ENCODE assay signal across 9 mouse cellular contexts in the genomic region with DNA sequence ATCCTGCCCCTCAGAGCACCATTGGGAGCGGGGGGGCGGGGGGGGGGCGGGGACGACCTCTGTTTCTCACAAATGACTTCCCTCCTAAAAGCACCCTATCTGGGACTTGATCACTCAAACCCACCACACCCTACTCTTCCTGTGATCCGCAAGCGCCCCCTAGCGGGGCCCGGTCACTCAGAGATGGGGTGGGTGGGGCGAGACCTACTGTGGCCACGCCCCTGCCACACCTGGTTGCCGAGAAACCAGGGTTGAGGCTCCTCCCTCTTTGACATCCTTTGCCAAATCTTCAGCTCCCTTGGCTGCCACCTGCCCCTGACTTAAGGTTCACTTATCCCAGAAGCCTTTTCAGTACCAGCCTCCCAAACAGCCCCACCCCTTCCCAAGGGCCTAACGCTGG. TPM values are rescaled to one million over a fixed set of nuclear protein-coding genes. Genes with fewer than 3 reads are reported as not detected.
A peak's percentile ranks its signal among the peaks of the same experiment; 100 is the strongest.
DNase-seq lines count a peak whose midpoint lies in the region; ATAC-seq lines count a peak whose summit lies in the region.
"Had no signal": no experiment of that assay in that cellular context is flagged by ENCODE, and none has a peak within 500 bp of the region (broad histone marks: within the 10 kb centered on the region; RNA-seq: fewer than 3 reads in every experiment).

No protein-coding gene starts in this region.

- H3K9me3 ChIP-seq in erythroblast, embryonic 14.5 days (ENCODE audit: control insufficient read depth, low read length): peaks cover 5% of the 10 kb centered on the region
- no peaks in the 10 kb centered on the region for H3K9me3 ChIP-seq in embryonic facial prominence, embryonic 13.5 days
- no peaks in the 10 kb centered on the region for H3K9me3 ChIP-seq in intestine, embryonic 14.5 days (ENCODE audit: control insufficient read depth, low read length)
- no peaks in the 10 kb centered on the region for H3K9me3 ChIP-seq in limb, embryonic 12.5 days
- no peaks in the 10 kb centered on the region; the same call in 1 of the 2 replicates for H3K9me3 ChIP-seq in midbrain, embryonic 13.5 days
- no peaks in the 10 kb centered on the region for H3K9me3 ChIP-seq in stomach, embryonic 14.5 days (ENCODE audit: control insufficient read depth, low read depth, low read length)

- H3K4me2 ChIP-seq in embryonic facial prominence, embryonic 13.5 days: peak overlapping the region; percentile 99; the same call in 1 of the 2 replicates
- H3K4me2 ChIP-seq in intestine, embryonic 14.5 days (ENCODE audit: low read length): no peak overlapping the region
- peak overlapping the region; percentile 97; the same call in 1 of the 2 replicates for H3K4me2 ChIP-seq in limb, embryonic 12.5 days
- peak overlapping the region; percentile 73; the same call in 1 of the 2 replicates for H3K4me2 ChIP-seq in midbrain, embryonic 13.5 days (replicated peaks)
- H3K4me2 ChIP-seq in stomach, embryonic 14.5 days (replicated peaks; ENCODE audit: low read depth, low read length): peak overlapping the region; percentile 100

- H3K36me3 ChIP-seq in erythroblast, embryonic 14.5 days (ENCODE audit: control insufficient read depth): no peaks in the 10 kb centered on the region
- no peaks in the 10 kb centered on the region for H3K36me3 ChIP-seq in embryonic facial prominence, embryonic 13.5 days
- H3K36me3 ChIP-seq in intestine, embryonic 14.5 days (ENCODE audit: control insufficient read depth, insufficient read depth, low read length): no peaks in the 10 kb centered on the region
- H3K36me3 ChIP-seq in limb, embryonic 12.5 days: no peaks in the 10 kb centered on the region
- no peaks in the 10 kb centered on the region for H3K36me3 ChIP-seq in midbrain, embryonic 13.5 days
- no peaks in the 10 kb centered on the region for H3K36me3 ChIP-seq in stomach, embryonic 14.5 days (ENCODE audit: control insufficient read depth, insufficient read depth, low read length)
- H3K36me3 ChIP-seq: G1E had no signal

- no peak for ATAC-seq in erythroblast, adult 5-6 weeks (replicated peaks; ENCODE audit: low FRiP score, poor library complexity, severe bottlenecking)
- no peak for ATAC-seq in embryonic facial prominence, embryonic 13.5 days (ENCODE audit: insufficient number of reproducible peaks, insufficient read depth, low FRiP score, low TSS enrichment, low read depth)
- no peak for ATAC-seq in intestine, embryonic 14.5 days (replicated peaks; ENCODE audit: low FRiP score, low TSS enrichment, low read depth)
- no peak for ATAC-seq in limb, embryonic 12.5 days (ENCODE audit: insufficient number of reproducible peaks, insufficient read depth, low FRiP score, low TSS enrichment, low read depth)
- ATAC-seq in midbrain, embryonic 13.5 days: no peak
- ATAC-seq in stomach, embryonic 14.5 days (ENCODE audit: insufficient number of reproducible peaks, insufficient read depth, low FRiP score, low read depth): no peak

- no peak overlapping the region for H3K27ac ChIP-seq in embryonic facial prominence, embryonic 13.5 days
- H3K27ac ChIP-seq in intestine, embryonic 14.5 days (ENCODE audit: low read depth): no peak overlapping the region
- no peak overlapping the region for H3K27ac ChIP-seq in limb, embryonic 12.5 days
- no peak overlapping the region for H3K27ac ChIP-seq in midbrain, embryonic 13.5 days
- no peak overlapping the region for H3K27ac ChIP-seq in stomach, embryonic 14.5 days (ENCODE audit: low read length)

- no peak overlapping the region for H3K9ac ChIP-seq in embryonic facial prominence, embryonic 13.5 days
- no peak overlapping the region for H3K9ac ChIP-seq in intestine, embryonic 14.5 days (ENCODE audit: low read length)
- no peak overlapping the region for H3K9ac ChIP-seq in limb, embryonic 12.5 days (replicated peaks)
- H3K9ac ChIP-seq in midbrain, embryonic 13.5 days (replicated peaks): no peak overlapping the region
- no peak overlapping the region for H3K9ac ChIP-seq in stomach, embryonic 14.5 days (replicated peaks; ENCODE audit: low read depth, low read length)

- WGBS in embryonic facial prominence, embryonic 13.5 days: 6% methylated on average over 12 of the region's 12 CpGs
- 6% methylated on average over 12 of the region's 12 CpGs for whole genome bisulfite sequencing in intestine, embryonic 14.5 days
- 6% methylated on average over 12 of the region's 12 CpGs for WGBS in limb, embryonic 12.5 days
- WGBS in midbrain, embryonic 13.5 days: 6% methylated on average over 12 of the region's 12 CpGs
- 7% methylated on average over 12 of the region's 12 CpGs for WGBS in stomach, embryonic 14.5 days

- H3K4me1 ChIP-seq in erythroblast, embryonic 14.5 days (ENCODE audit: control insufficient read depth): peaks cover 74% of the 10 kb centered on the region
- peaks cover 55% of the 10 kb centered on the region for H3K4me1 ChIP-seq in embryonic facial prominence, embryonic 13.5 days
- H3K4me1 ChIP-seq in intestine, embryonic 14.5 days (replicated peaks; ENCODE audit: control insufficient read depth, insufficient read depth, low read length): peaks cover 24% of the 10 kb centered on the region
- peaks cover 74% of the 10 kb centered on the region for H3K4me1 ChIP-seq in limb, embryonic 12.5 days (replicated peaks)
- H3K4me1 ChIP-seq in midbrain, embryonic 13.5 days (replicated peaks): peaks cover 29% of the 10 kb centered on the region
- peaks cover 21% of the 10 kb centered on the region; the same call in 1 of the 2 replicates for H3K4me1 ChIP-seq in stomach, embryonic 14.5 days (ENCODE audit: control insufficient read depth, insufficient read depth, low read length)

- DNase-seq in adrenal gland, postnatal 10 days: peak; percentile 85
- DNase-seq in intestine, embryonic 14.5 days (ENCODE audit: low spot score): peak; percentile 81

- peaks cover 49% of the 10 kb centered on the region for H3K27me3 ChIP-seq in erythroblast, embryonic 14.5 days (ENCODE audit: control insufficient read depth)
- peaks cover 66% of the 10 kb centered on the region for H3K27me3 ChIP-seq in embryonic facial prominence, embryonic 13.5 days
- peaks cover 42% of the 10 kb centered on the region for H3K27me3 ChIP-seq in intestine, embryonic 14.5 days (replicated peaks; ENCODE audit: control insufficient read depth, insufficient read depth, low read length)
- H3K27me3 ChIP-seq in limb, embryonic 12.5 days: peaks cover 50% of the 10 kb centered on the region
- peaks cover 84% of the 10 kb centered on the region for H3K27me3 ChIP-seq in midbrain, embryonic 13.5 days
- peaks cover 21% of the 10 kb centered on the region for H3K27me3 ChIP-seq in stomach, embryonic 14.5 days (ENCODE audit: control insufficient read depth, insufficient read depth, low read length)

- peak overlapping the region; percentile 4 for H3K4me3 ChIP-seq in erythroblast, embryonic 14.5 days (replicated peaks)
- H3K4me3 ChIP-seq in embryonic facial prominence, embryonic 13.5 days: no peak overlapping the region; the same call in 1 of the 2 replicates
- H3K4me3 ChIP-seq in intestine, embryonic 14.5 days (ENCODE audit: low read depth, low read length): no peak overlapping the region
- no peak overlapping the region for H3K4me3 ChIP-seq in limb, embryonic 12.5 days (replicated peaks)
- no peak overlapping the region; the same call in 1 of the 2 replicates for H3K4me3 ChIP-seq in midbrain, embryonic 13.5 days (replicated peaks)
- no peak overlapping the region for H3K4me3 ChIP-seq in stomach, embryonic 14.5 days (ENCODE audit: low read depth, low read length)

RNA-seq across cellular contexts. Expression of a gene that starts 0.8 kb away (rescaled TPM):
- polyA plus RNA-seq in erythroblast, embryonic 14.5 days (2012): 1.4 and 2.2 TPM in 2 replicates
- not detected in 2 replicates for total RNA-seq in erythroblast, adult 5-6 weeks (2015; ENCODE audit: low replicate concordance)
- total RNA-seq in erythroblast, adult 5-6 weeks (2017; ENCODE audit: low replicate concordance): 0.51 TPM in 1 of 2 replicates, not detected in the other
- total RNA-seq in adrenal gland, postnatal 10 days (2021): 1 to 10 TPM; 5.9 to 6.3 TPM
- 17.7 and 18.4 TPM in 2 replicates for polyA plus RNA-seq in embryonic facial prominence, embryonic 13.5 days (2015; fragmentation: Nextera tagmentation; extraction: Ambion mirVana)
- polyA plus RNA-seq in intestine, embryonic 14.5 days (2014; fragmentation: Nextera tagmentation; extraction: Ambion mirVana): 13.5 and 15.6 TPM in 2 replicates
- 18.9 and 19.6 TPM in 2 replicates for polyA plus RNA-seq in limb, embryonic 12.5 days (2016; fragmentation: Nextera tagmentation; extraction: Ambion mirVana)
- 2.9 and 4.0 TPM in 2 replicates for polyA plus RNA-seq in midbrain, embryonic 13.5 days (2015; fragmentation: Nextera tagmentation; extraction: Ambion mirVana)
- 14.1 and 14.4 TPM in 2 replicates for polyA plus RNA-seq in stomach, embryonic 14.5 days (2014; fragmentation: Nextera tagmentation; extraction: Ambion mirVana)
- total RNA-seq: G1E had no signal
- polyA plus RNA-seq: G1E had no signal

RNA-seq across cellular contexts. Expression of a gene that starts 6.4 kb away (rescaled TPM):
- polyA plus RNA-seq in erythroblast, embryonic 14.5 days (2012): 2.7 and 3.2 TPM in 2 replicates
- 0.84 and 5.6 TPM in 2 replicates for total RNA-seq in erythroblast, adult 5-6 weeks (2015; ENCODE audit: low replicate concordance)
- 5.4 and 5.9 TPM in 2 replicates for total RNA-seq in erythroblast, adult 5-6 weeks (2017; ENCODE audit: low replicate concordance)
- total RNA-seq in adrenal gland, postnatal 10 days (2021): 10 to 100 TPM; 27.6 to 34.5 TPM
- 40.5 and 46.5 TPM in 2 replicates for polyA plus RNA-seq in embryonic facial prominence, embryonic 13.5 days (2015; fragmentation: Nextera tagmentation; extraction: Ambion mirVana)
- polyA plus RNA-seq in intestine, embryonic 14.5 days (2014; fragmentation: Nextera tagmentation; extraction: Ambion mirVana): 45.6 and 47.4 TPM in 2 replicates
- polyA plus RNA-seq in limb, embryonic 12.5 days (2016; fragmentation: Nextera tagmentation; extraction: Ambion mirVana): 42.0 and 46.7 TPM in 2 replicates
- 63.7 TPM in 2 replicates for polyA plus RNA-seq in midbrain, embryonic 13.5 days (2015; fragmentation: Nextera tagmentation; extraction: Ambion mirVana)
- polyA plus RNA-seq in stomach, embryonic 14.5 days (2014; fragmentation: Nextera tagmentation; extraction: Ambion mirVana): 40.9 and 46.3 TPM in 2 replicates

RNA-seq across cellular contexts. Expression of a gene that starts 11.9 kb away (rescaled TPM):
- 0.66 and 0.78 TPM in 2 replicates for polyA plus RNA-seq in erythroblast, embryonic 14.5 days (2012)
- not detected in 2 replicates for total RNA-seq in erythroblast, adult 5-6 weeks (2015; ENCODE audit: low replicate concordance)
- not detected in 2 replicates for total RNA-seq in erythroblast, adult 5-6 weeks (2017; ENCODE audit: low replicate concordance)
- under 1 TPM; 0.27 to 0.42 TPM for total RNA-seq in adrenal gland, postnatal 10 days (2021)
- 1.2 and 1.7 TPM in 2 replicates for polyA plus RNA-seq in embryonic facial prominence, embryonic 13.5 days (2015; fragmentation: Nextera tagmentation; extraction: Ambion mirVana)
- polyA plus RNA-seq in intestine, embryonic 14.5 days (2014; fragmentation: Nextera tagmentation; extraction: Ambion mirVana): 1.7 and 2.3 TPM in 2 replicates
- polyA plus RNA-seq in limb, embryonic 12.5 days (2016; fragmentation: Nextera tagmentation; extraction: Ambion mirVana): 0.69 and 1.3 TPM in 2 replicates
- 1.7 and 1.9 TPM in 2 replicates for polyA plus RNA-seq in midbrain, embryonic 13.5 days (2015; fragmentation: Nextera tagmentation; extraction: Ambion mirVana)
- polyA plus RNA-seq in stomach, embryonic 14.5 days (2014; fragmentation: Nextera tagmentation; extraction: Ambion mirVana): 1.1 and 1.6 TPM in 2 replicates

RNA-seq across cellular contexts. Expression of a gene that starts 40.3 kb away (rescaled TPM):
- polyA plus RNA-seq in erythroblast, embryonic 14.5 days (2012): 0.22 and 0.55 TPM in 2 replicates
- total RNA-seq in erythroblast, adult 5-6 weeks (2015; ENCODE audit: low replicate concordance): 0.38 and 1.0 TPM in 2 replicates
- 1.4 and 8.3 TPM in 2 replicates for total RNA-seq in erythroblast, adult 5-6 weeks (2017; ENCODE audit: low replicate concordance)
- 10 to 100 TPM; 16.8 to 24.2 TPM for total RNA-seq in adrenal gland, postnatal 10 days (2021)
- 19.2 and 24.6 TPM in 2 replicates for polyA plus RNA-seq in embryonic facial prominence, embryonic 13.5 days (2015; fragmentation: Nextera tagmentation; extraction: Ambion mirVana)
- 21.2 and 21.3 TPM in 2 replicates for polyA plus RNA-seq in intestine, embryonic 14.5 days (2014; fragmentation: Nextera tagmentation; extraction: Ambion mirVana)
- polyA plus RNA-seq in limb, embryonic 12.5 days (2016; fragmentation: Nextera tagmentation; extraction: Ambion mirVana): 16.5 and 23.1 TPM in 2 replicates
- polyA plus RNA-seq in midbrain, embryonic 13.5 days (2015; fragmentation: Nextera tagmentation; extraction: Ambion mirVana): 15.5 and 18.2 TPM in 2 replicates
- polyA plus RNA-seq in stomach, embryonic 14.5 days (2014; fragmentation: Nextera tagmentation; extraction: Ambion mirVana): 31.3 and 31.7 TPM in 2 replicates

RNA-seq across cellular contexts. Expression of a gene that starts 40.6 kb away (rescaled TPM):
- polyA plus RNA-seq in erythroblast, embryonic 14.5 days (2012): 70.5 and 83.1 TPM in 2 replicates
- 17.7 and 29.7 TPM in 2 replicates for total RNA-seq in erythroblast, adult 5-6 weeks (2015; ENCODE audit: low replicate concordance)
- total RNA-seq in erythroblast, adult 5-6 weeks (2017; ENCODE audit: low replicate concordance): 21.3 and 29.1 TPM in 2 replicates
- total RNA-seq in adrenal gland, postnatal 10 days (2021): 100 to 1,000 TPM; 432 to 465 TPM
- polyA plus RNA-seq in embryonic facial prominence, embryonic 13.5 days (2015; fragmentation: Nextera tagmentation; extraction: Ambion mirVana): 397 and 420 TPM in 2 replicates
- 494 and 522 TPM in 2 replicates for polyA plus RNA-seq in intestine, embryonic 14.5 days (2014; fragmentation: Nextera tagmentation; extraction: Ambion mirVana)
- polyA plus RNA-seq in limb, embryonic 12.5 days (2016; fragmentation: Nextera tagmentation; extraction: Ambion mirVana): 410 and 419 TPM in 2 replicates
- 465 and 479 TPM in 2 replicates for polyA plus RNA-seq in midbrain, embryonic 13.5 days (2015; fragmentation: Nextera tagmentation; extraction: Ambion mirVana)
- 444 and 502 TPM in 2 replicates for polyA plus RNA-seq in stomach, embryonic 14.5 days (2014; fragmentation: Nextera tagmentation; extraction: Ambion mirVana)
